Mouse (Mus musculus): ENCODE measurements around the gene Psme3.
A peak's percentile ranks its signal among the peaks of the same experiment; 100 is the strongest.

The Psme3 gene

DNA sequence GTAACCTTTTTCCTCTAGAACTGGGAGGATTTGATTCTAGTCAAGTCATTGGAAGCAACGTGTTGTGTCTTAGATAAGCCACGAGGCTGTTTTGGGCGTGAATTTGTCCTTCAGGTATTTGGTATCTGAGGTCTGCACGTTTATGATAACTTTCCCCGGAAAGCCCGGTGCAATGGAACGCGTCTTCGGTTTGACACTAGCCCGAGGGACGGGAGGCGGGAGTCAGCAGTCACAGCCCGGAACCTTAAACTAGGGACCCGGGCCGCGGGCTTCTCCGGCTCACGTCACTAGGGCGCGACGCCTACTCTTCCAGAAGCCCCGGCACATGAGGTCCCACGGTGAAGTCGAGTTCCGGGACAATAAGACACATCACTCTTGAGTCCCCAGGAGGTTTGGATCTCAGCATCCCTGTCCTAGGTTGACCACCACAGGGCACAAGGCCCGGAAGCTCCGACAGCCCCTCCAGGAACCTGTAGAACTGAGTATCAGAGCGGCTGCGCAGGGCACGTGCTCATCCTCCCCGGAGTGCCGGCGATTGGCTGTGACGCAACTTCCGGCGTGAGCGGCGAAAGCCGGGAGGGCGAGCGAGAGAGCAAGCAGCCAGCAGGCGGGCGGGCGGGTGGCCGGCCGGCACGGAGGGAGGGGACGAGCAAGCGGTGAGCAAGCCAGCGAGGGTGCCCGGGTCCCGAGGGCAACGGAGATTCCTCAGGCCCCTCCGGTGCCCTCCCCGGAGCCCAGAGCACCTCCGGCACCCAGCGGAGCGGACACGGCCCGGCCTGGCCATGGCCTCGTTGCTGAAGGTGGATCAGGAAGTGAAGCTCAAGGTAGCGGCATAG, at the start of gene Psme3:
Gene Psme3 (plus strand): TSS at position 549 of the 836 bp plus-strand sequence.
- DNase-seq (ENCODE audit: extremely low spot score): peak; percentile 95

DNA sequence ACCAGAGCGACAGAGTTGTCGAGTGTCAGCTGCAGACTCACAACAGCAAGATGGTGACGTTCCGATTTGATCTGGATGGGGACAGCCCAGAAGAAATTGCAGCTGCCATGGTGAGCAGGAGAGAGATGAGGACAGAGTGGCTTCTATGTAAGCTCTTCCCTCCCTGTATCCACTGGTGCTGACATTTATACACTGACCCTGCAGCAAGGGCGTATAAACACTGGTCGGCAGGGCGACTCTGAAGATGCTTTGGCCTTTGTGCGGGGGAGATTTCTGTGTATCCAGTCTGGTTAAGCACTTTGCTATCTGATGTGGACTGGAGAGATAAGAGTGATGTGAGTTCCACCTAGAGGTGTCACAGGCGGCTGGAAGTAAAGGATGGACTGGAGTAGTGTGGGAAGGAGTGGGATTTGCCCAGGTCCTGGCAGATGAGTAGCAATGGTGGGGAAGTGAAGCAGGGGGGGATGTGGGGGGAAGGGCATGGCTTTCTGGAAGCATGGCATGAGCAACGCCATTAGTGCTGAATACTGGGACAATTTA, 46.4 kb upstream of the Psme3 start:
- DNase-seq (ENCODE audit: extremely low spot score): peak; percentile 64

DNA sequence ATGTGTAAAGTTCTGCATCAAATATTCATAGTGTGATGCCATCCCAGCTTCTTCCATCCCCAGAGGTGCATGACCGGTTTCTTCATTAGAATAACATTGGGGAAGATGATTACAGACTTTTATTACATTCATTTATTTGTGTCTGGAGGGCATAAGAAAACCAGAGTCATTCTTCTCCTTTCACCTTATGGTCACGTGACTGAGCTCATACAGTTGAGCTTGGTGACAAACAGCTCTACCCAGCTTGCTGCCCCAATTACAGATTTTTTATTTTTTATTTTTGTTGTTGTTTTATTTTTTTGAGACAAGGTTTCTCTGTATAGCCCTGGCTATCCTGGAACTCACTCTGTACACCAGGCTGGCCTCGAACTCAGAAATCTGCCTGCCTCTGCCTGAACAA, 43.6 kb upstream of the Psme3 start:
- no peak for DNase-seq (ENCODE audit: extremely low spot score)

DNA sequence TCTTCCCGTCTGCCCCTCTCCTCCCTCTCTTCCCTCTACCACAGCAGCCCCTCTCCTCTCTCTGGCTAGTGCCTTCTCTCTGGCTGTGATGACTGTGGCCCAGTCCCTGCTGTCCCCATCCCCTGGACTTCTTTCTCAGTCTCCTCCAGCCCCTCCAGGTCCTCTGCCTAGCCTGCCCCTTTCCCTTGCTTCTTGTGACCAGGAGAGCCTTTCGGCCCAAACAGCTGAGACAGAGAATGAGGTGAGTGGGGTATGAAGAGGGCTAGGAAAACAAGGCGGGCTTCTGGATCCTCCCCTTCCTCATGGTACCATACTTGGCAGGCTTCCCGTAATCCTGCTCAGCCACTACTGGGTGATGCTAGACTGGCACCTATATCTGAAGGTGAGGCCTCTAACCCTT, 40.7 kb upstream of the Psme3 start:
- no peak for DNase-seq (ENCODE audit: extremely low spot score)

DNA sequence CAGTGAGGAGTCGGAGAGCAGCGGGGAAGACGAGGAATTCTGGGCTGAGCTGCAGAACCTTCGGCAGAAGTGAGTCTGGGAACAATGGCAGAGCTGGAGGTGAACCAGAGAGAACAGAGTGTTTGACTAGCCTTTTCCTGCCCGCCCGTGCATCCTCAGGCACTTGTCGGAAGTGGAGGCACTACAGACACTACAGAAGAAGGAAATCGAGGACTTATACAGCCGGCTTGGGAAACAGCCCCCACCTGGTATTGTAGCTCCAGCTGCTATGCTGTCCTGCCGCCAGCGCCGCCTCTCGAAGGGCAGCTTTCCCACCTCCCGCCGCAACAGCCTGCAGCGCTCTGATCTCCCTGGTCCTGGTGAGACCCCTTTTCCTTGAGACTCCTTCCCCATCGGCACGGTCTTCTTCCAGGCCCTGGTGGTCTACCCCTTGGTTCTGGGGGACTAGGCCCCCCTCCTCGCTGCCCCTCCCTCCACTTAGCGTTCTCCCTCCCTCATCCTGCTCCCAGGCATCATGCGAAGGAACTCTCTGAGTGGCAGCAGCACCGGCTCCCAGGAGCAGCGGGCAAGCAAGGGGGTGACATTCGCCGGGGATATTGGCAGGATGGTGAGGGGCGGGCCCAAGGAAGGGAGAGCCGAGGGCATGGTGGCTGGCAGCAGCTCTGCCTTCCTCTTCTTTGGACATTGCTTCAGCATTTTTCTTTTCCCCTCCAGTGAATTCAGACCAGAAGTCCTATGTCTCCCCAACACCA, 39.5 kb upstream of the Psme3 start:
- no peak for DNase-seq (ENCODE audit: extremely low spot score)

DNA sequence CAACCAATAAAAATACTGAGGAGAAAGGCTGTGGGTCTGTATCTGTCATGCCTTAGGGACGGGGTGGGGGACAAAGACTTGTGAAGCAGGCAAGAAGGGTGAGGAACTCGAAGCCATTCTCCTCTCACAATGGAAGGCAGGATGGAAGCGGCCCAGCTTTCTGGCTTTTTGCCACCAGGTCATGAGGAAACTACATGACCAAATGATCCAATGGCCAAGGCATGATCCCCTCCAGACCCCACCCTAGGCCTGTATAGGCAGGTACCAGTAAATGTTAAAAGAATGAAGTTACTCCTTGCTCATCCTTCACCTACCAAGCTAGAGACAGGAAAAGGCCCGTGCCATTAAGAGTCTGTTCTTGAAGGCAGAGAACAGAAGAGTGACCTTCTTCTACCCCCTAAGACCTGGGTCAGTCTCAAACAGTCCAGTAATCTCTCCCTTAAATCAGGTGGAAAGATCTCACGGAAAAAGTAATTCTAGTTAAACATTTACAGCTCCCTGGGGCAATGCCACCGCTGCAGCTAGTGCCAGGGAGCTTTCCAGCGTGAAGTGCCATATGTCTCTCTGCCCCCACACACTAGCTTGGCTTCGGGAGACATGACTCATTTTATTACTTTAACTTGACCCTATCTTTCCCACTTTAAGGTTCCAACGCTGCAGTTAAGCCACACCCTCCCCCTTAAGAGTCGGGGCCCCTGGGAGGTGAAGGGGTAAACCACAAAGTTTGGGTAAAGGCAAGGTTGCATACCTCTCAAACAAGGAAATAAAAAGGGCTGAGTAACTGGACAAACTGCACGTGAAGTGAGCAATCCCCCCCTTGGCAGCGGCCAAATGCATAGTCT, 38.4 kb upstream of the Psme3 start:
- no peak for DNase-seq (ENCODE audit: extremely low spot score)

DNA sequence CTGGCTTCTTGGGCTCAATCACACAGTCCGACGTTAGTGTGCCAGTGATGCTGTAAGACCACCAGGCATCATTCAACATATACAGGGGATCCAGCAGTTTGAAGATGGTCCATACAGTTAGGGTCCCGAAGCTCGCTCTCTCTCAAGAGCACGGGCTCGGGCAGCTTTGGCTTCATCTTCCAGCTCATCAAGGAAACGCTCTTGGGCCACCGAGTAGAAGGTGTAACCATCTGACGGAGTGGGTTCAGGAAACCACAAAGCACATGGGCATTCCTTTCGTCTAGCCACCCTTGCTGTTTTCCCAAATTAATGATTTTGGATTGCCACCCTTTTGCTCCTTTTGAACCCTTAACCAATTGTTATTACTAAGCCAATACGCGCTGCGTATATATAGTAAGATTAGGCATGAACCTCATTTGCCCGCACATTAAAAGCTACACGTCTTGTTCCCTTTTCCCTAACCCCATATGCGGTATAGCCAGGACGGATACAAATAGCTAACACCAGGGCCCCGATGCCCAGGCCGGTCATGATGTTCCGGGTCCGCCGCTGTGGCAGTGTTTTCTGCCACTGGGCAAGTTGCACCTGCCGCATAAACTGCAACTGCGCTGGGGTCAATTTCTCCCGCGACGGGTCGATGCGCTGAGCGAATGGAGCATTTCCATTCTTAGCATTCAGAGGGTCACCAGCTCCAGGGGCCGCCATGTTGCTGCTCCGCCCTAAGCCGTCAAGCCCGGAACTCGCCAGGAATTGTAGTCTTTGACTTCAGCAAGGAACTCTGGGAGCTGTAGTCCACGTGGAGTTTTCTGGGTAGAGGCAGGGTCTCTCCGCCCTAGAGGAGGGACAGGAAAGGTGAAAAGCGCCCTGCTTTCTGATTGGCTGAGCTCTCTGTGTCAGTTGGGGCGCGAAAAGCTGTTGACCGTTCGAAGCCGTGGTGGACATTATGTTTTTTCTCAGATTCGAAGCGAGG, 37.5 kb upstream of the Psme3 start, which contains the start of the genes Cntd1 and Coa3:
Gene Cntd1 (plus strand): TSS at position 790 of the 970 bp plus-strand sequence.
Gene Coa3 (minus strand): TSS at position 892 of the 970 bp plus-strand sequence.
- peak; percentile 88 for DNase-seq (ENCODE audit: extremely low spot score)

DNA sequence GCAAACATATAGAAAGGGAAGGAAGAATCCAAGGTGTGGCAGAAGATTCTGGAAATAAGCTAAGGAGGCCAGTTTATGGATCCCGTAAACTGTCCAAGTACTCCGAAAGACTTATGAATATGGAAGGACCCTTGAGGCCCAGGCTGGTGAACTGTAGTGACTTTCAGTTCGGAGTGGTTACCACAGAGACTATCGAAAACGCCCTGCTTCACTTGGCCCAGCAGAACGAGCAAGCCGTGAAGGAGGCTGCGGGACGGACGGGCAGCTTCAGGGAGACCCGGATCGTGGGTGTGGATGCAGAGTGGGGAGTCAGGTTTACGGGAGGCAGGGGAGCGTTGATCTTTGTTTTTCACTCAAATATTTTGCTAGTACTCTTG, 36.8 kb upstream of the Psme3 start:
- DNase-seq (ENCODE audit: extremely low spot score): no peak

DNA sequence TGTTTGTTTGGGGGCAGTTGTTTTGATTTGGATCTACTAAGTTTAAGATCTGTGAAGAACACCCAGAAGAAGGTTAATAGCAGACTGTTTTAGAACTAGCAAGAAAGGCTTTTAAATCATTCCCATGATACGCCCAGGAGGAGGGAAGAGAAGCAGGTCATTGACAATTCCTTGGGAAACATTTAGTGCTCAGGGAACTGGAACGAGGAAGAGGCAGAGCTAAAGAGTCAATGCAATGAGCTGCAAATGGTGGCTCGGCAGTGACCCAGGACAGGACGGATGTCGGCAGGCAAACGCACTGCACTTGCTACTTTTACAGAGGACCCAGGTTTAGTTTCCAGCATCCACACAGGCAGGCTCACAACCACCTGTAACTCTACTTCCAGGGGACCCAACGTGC, 35.2 kb upstream of the Psme3 start:
- DNase-seq (ENCODE audit: extremely low spot score): no peak

DNA sequence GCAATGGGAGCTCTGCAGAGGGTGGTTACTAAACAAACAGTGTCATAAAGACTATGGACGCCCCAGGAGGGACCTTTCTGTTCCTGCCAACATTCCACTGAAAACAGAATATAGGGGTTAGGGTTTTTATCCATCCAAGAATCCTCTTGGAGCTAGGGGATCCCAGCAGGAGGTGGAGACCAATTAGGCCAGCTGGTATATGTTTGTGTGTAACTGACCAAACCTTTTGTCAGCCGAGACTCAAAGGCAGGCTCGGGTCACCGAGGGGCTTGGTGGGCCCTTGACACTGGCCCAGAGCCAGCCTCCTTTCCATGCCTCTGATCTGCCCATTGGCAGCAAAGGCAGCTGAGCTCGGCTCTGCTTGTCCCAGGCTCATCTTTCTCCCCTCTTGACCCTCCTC, 33.1 kb upstream of the Psme3 start:
- no peak for DNase-seq (ENCODE audit: extremely low spot score)

DNA sequence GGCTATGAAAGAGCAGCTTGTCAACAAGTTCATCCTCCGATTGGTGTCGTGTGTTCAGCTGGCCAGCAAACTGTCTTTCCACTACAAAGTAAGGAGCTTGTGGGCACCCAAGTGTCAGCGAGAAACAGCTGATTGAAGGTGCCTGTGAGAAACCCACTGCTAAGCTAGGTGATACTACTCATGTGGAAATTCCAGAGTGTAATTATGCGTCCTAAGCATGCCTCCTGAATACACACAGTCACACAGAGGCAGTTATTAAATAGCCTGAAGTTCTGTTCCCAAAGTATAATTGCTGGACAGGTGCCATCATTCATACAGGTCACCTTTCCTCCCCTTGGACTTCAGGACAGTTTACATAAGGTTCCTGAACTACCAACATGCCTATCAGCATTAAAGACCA, 32.2 kb upstream of the Psme3 start:
- DNase-seq (ENCODE audit: extremely low spot score): no peak

DNA sequence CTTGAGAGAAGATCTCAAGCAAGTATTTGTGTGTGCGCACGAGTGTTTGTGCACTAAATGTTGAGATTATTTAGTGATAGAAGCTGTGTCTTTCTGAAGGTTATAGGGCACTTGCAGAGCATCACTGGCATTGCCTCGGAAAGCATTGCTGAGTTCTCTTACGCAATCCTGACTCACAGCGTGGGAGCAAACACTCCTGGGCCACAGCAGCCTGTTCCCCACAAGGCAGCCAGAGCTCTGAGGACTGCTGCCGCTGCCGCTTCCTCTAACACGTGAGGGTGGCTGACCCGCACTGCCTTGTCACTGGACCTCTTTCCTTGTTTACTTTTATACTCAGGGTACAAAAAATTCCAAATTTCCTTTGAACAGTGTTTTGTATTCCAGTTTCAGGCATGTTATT, 28.7 kb upstream of the Psme3 start:
- no peak for DNase-seq (ENCODE audit: extremely low spot score)

DNA sequence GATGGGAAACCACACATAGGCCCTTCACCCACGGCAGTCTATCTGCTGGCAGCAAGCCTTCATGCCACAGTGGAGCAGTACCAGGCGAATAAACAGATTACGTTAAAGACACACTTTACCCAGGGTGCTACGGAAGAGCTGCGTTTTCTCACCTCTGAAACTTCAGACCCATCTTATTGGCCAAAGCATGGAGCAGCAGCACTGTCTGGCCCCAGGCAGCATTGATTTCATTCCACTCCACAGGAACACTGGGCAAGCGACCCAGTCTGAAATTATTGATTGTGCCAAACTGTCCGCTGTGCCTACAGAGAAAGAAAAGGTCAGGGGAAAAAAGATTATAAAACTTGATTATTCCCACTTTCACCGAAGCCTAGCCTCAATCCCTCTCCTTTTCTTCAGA, 24.8 kb upstream of the Psme3 start:
- no peak for DNase-seq (ENCODE audit: extremely low spot score)

DNA sequence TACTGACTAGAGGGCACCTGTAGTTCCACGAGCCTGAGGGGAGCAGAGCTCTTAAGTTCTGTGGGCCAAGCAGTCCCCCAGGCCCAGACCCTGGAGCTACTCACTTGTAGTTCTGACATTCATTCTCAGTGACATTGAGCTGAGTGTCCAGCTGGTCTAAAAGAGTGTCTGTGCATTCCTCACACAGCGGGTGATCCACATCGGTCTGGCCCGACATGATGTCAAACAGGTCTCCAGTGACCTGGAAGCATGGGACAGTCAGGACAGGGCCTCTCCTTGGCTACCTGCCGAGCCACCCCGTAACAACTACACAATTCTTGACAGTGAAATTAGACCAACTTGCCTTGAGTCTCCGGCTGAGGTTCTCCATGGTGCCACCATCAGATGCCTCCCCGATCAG, 20.8 kb upstream of the Psme3 start:
- DNase-seq (ENCODE audit: extremely low spot score): no peak

DNA sequence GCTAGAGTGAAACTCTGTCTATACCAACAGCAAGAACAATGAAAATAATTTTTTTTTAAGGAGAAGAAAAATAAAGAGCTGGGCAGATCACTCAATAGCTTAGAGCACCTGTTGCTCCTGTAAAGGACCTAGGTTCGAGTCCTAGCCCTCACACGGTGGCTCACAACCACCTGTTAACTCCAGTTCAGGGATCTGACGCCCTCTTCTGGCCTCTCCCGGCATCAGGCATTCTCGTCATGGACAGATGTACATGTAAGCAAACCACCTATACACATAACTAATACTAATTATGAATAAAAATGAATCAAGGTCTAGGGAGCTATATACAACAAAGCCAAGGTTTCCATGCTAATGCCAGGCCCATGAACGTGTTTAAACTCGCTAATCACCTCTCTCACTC, 15.1 kb upstream of the Psme3 start:
- DNase-seq (ENCODE audit: extremely low spot score): no peak

DNA sequence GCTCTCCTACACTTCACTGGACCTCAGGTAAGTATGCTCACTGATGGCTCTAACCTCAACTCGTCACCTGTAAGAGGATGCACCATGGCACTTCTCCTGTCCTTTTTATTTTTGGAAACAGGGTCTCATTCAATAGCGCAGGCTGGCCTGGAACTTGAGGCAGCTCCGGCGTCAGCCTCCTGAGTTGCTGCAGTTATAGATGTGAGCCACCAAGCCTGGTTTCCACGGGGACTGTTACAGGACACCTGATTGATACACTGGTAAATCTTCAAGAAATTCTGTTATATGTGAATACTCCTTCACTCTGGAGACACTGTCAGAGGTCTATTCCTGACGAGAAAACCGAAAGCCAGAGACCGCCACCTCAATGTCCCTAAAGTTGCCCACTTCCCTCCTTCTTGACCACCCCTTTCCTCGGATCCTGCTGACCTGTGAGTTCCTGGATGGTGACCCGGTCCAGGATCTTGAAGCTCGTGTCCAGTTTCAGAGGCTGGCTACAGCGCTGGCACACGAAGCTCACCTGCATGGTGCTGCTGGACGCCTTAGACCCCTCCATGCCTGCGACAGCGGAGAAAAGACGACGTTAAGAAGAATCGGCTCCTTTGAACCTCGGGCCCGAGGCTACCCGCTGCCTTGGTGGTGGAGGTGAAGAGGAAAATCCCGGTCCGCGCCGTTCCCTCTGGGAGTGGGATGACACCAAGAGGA, 14.6 kb upstream of the Psme3 start:
- no peak for DNase-seq (ENCODE audit: extremely low spot score)

DNA sequence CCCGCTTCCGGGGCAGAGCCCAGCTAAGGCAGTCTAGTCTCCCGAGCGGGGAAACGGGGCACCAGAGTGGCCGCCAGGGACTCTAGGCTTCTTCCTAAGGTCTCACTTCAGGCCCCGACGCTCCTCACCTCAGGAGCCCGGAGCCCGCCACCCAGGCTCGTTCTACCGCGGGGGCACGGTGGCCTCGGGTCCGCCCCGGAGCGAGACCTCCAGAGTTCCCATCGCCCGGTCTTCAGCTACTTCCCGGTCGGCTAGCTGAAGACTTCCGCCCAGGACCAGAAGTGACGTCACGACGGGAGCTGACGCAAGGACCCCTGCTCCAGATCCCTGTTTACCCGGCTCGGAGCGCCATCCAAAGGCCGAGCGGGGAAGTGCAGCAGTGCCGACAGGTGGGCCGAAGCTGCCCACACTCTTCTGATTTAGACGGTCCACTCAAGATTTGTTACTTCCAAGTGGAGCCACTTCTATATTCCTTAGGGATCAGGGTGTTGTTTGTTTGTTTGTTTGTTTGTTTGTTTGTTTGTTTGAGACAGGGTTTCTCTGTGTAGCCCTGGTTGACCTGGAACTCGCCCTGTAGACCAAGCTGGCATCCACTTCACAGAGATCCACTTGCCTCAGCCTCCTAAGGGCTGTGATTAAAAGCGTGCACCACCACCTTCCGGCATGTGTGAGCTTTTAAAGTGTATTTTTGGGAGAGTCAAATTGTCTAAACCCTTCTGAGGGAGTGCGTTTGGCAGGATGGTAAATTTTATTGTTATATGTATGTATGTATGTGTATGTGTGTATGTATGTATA, 13.8 kb upstream of the Psme3 start, which contains the start of gene Becn1:
Gene Becn1 (minus strand): TSS at position 283 of the 795 bp plus-strand sequence.
- peak; percentile 95 for DNase-seq (ENCODE audit: extremely low spot score)

DNA sequence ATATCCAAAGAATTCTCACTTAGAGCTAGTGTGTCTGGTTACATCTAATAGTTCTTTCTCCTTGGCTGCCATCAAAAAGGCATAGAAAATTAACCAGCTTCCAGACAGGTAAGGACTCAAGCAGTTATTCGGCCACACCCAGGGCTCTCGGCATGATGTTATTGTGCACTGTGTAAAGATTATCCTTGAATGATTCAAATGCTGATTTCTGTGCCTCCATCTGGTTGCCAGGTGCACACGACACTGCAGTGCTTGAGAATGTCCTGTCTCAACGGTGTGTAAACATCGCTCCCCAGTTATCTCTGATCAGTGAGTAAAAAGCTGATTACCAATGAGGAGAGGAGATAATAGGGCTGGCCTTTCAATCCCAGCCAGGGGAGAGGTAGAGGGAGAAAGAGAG, 8.3 kb upstream of the Psme3 start:
- no peak for DNase-seq (ENCODE audit: extremely low spot score)

DNA sequence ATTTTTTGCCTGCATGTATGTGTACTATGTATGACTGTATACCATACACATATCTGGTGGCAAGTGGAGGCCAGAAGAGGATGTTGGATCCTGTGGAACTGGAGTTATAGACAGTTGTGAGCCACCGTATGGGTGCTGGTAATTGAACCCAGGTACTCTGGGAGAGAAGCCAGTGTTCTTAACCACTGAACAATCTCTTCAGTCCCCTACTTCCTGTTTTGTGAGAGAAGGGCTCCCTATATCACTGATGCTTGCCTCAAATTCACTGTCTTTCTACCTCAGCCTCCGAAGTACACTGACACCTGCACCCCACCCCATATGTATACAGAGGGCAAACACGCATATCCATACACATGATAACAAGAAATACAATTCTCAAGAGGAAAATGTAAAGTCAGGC, 4.9 kb upstream of the Psme3 start:
- no peak for DNase-seq (ENCODE audit: extremely low spot score)
